Mouse (Mus musculus) kidney, postnatal 14 days (tissue): ENCODE data around the gene D3Ertd751e.

Experiments used
- DNase-seq: peaks from one replicate; pipeline ENCODE4 v3.0.0; 2022; ENCODE audit warnings: mixed read lengths

D3Ertd751e gene

GRCm38 (mm10) chr3:41742278-41742934 is at the start of gene D3Ertd751e, which contains the start of gene Sclt1:
Gene D3Ertd751e (plus strand): TSS chr3:41742611.
Gene Sclt1 (minus strand): TSS chr3:41742514.
- peak; percentile 98 for DNase-seq

- no peak for DNase-seq
Measured at GRCm38 (mm10) chr3:41695681-41696080, 46.7 kb upstream of the D3Ertd751e start.

- peak; percentile 3 for DNase-seq
Measured at GRCm38 (mm10) chr3:41741601-41742277, 672 bp upstream of the D3Ertd751e start.

- DNase-seq, result peak; percentile 24
Measured at GRCm38 (mm10) chr3:41743436-41743835, 1.0 kb downstream of the D3Ertd751e start.

GRCm38 (mm10) chr3:41754556-41754955 is 12.1 kb downstream of the D3Ertd751e start:
- DNase-seq, result no peak

- no peak for DNase-seq
Measured at GRCm38 (mm10) chr3:41762091-41762490, 19.7 kb downstream of the D3Ertd751e start.

GRCm38 (mm10) chr3:41812447-41812846 is 70.0 kb downstream of the D3Ertd751e start:
- DNase-seq, result peak; percentile 4
